Mouse (Mus musculus): ENCODE measurements at regions not wholly inside any gene's neighbourhood (a gene's known extent, or its start where the extent isn't known, plus 50 kb on each side); places are given as distances from the start of the nearest gene placed in this dataset.

DNA sequence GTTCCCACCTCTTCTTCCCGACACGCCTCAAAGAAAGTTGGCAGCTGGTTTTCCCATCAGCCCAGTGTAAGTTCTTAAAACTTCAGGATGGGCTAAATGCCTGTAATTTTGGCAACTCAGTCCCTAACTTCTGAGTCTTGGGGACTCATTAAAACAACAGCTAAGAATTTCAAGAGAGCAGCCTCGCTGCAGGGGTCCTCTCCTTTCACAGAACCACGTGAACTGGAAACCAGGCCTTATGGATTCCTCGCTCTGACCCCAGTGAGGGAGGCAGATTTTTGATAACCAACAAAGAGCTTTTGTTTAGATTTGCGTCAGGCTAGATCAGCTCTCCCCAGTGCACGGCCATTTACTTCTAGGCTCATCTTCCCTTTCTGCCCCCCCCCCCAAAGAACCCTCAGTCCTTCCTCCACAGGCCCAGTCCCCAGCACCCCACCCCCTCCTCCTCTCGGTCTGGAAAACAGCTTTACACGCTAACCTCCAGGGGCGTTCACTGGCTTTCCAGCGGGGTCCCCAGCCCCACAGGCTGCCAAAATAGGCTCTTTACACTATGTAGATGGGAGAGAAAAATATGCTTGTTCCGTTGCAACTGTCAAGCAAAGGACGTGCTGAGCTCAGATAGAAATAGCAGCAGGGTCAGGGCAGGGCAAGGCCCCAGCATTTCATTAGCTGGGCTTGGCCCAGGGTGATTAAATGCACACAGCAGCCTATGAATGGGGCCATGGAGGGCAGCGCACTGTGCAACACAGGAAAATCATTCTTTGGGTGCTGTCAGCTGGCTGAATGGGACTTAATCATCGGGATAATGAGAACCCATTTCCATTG lies 233.5 kb downstream of the Zfp36l1 start:
- DNase-seq (ENCODE audit: low read depth) = no peak

DNA sequence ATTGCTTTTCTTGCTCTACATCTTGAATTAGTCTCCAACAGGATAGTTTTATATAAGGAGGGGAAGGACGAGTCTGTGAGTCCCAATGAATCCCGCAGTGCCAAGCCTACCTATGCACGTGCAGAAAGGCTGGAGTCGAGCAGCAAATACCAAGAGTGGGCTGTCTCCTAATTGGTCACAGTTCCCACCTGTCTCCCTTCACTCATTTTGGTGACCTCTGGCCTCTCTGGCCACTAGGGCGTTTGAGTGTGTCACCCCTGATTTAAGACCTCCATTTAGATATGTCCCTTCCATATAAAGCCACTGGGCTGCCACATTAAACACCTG lies 234.1 kb downstream of the Zfp36l1 start:
- no peak for DNase-seq (ENCODE audit: low read depth)

DNA sequence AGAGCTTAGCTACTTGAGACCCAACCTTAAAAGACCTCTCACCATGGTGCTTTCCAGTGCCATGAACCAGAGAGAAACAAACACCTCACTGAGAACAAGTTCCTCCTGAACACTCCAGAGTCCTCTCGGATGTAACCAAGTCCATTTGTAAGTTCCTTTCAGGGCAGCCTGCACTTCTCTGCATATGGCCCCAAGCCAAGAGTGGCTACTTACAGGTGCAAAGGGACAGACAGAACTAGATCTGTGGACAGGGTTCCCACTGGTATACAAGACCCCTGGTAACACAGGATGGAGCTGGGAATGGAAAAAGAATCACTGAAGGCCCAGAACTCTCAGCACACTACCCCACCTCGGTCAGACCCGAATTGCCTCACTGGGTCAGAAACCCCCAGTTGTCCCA lies 234.7 kb downstream of the Zfp36l1 start:
- DNase-seq (ENCODE audit: low read depth) = no peak

DNA sequence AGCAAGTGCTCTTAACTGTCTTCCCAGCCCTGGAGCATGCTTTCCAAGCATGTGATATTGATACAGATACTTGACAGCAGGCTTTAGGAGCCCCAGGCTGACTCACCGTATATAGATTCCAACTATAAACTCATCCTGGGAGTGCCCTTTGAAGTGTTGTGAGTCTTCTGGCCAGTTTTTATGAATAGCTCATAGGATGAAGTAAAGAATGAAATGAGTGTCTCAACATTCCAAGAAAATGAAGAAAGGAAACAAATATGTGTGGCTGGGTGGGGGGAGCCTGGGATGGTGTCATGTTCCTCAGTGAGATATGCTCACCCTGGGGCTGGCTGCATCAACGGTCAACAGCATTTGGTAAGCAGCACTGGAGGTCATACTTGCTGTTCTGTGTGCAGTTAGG lies 238.5 kb downstream of the Zfp36l1 start:
- peak; percentile 84 for DNase-seq (ENCODE audit: low read depth)

DNA sequence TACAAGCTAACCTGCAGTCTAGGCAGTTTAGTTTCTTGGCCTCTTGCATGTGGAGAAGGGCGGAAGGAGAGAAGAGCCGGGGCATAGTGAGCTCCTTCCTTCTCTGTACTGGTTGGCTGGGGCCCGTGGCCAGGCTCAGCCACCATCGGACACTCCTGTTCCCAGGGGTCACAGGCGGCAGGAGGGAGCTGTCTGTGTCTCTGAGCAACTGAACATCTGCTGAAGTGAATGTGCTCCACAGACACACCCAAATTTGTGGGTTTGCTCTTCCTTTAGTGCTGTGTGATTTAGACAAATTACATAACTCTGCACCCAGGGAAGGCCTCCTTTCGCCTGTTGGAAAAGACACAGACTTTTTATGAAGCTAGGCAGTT lies 247.6 kb downstream of the Zfp36l1 start:
- DNase-seq (ENCODE audit: low read depth) = no peak

DNA sequence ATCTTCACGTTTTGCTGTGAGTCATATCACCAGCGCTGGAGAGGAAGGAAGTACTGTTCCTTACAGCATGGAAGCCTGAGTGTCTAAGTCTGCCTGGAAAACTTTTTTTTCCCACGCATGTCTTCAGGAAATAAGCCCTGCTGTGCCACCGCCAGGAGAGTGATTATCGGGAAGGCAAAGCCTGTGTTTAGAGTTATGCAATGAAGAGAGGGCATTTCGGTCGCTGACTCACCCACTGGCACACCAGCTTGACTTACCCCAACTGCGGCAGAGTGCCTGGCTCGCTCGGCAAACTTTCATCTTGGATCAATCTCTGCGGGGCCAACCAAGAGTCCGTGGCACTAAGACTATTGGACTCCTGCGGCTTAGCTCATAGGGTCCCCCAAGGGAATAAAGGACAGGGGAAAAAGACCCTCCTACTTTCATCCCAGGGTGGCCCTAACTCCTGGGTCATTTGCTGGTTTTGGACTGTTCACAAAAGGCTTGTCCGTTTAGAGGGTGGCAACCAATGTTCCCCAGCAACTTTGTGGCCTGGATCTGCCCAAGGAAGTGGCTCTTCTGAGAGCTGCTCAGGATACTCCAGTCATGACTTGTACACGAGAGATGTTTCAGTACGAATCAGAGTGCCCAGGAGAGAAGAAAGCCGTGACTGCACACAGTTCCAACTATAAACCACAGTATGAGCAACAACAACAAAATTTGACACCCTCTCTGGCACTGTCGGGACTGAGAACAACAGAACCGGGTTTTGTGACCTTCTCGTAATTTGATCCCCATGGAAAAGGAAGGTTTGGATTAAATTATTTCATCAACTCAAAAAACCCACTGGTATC lies 248.3 kb downstream of the Zfp36l1 start:
- peak; percentile 88 for DNase-seq (ENCODE audit: low read depth)
